Mouse (Mus musculus): ENCODE data around the gene Tent5c.
A peak's percentile ranks its signal among the peaks of the same experiment; 100 is the strongest.

Tent5c gene

GRCm38 (mm10) chr3:100487046-100487445, 2.1 kb downstream of the Tent5c start:
- DNase-seq (ENCODE audit: low spot score in 2 of 2) = no peak

- no peak for DNase-seq (ENCODE audit: low spot score in 2 of 2)
Observed at GRCm38 (mm10) chr3:100485390-100486132, 3.6 kb downstream of the Tent5c start.

GRCm38 (mm10) chr3:100482971-100483610, 6.0 kb downstream of the Tent5c start:
- DNase-seq (ENCODE audit: low spot score in 2 of 2) = no peak

- no peak for DNase-seq (ENCODE audit: low spot score in 2 of 2)
Observed at GRCm38 (mm10) chr3:100482324-100482911, 6.7 kb downstream of the Tent5c start.

GRCm38 (mm10) chr3:100480251-100481005, 8.7 kb downstream of the Tent5c start:
- DNase-seq (ENCODE audit: low spot score in 2 of 2) = no peak

GRCm38 (mm10) chr3:100474950-100475472, 14.1 kb downstream of the Tent5c start:
- no peak for DNase-seq (ENCODE audit: low spot score in 2 of 2)

- no peak for DNase-seq (ENCODE audit: low spot score in 2 of 2)
Observed at GRCm38 (mm10) chr3:100474536-100474935, 14.6 kb downstream of the Tent5c start.

- DNase-seq (ENCODE audit: low spot score in 2 of 2) = no peak
Observed at GRCm38 (mm10) chr3:100473146-100473545, 16.0 kb downstream of the Tent5c start.

GRCm38 (mm10) chr3:100470902-100471301, 18.2 kb downstream of the Tent5c start:
- DNase-seq (ENCODE audit: low spot score in 2 of 2) = no peak

- no peak for DNase-seq (ENCODE audit: low spot score in 2 of 2)
Observed at GRCm38 (mm10) chr3:100470101-100470500, 19.0 kb downstream of the Tent5c start.

- DNase-seq (ENCODE audit: low spot score in 2 of 2) = no peak
Observed at GRCm38 (mm10) chr3:100466551-100466950, 22.6 kb downstream of the Tent5c start.

- no peak for DNase-seq (ENCODE audit: low spot score in 2 of 2)
Observed at GRCm38 (mm10) chr3:100464596-100464995, 24.5 kb downstream of the Tent5c start.

GRCm38 (mm10) chr3:100463959-100464265, 25.2 kb downstream of the Tent5c start:
- no peak for DNase-seq (ENCODE audit: low spot score in 2 of 2)

GRCm38 (mm10) chr3:100463160-100463958, 25.8 kb downstream of the Tent5c start:
- no peak for DNase-seq (ENCODE audit: low spot score in 2 of 2)

GRCm38 (mm10) chr3:100462235-100463083, 26.7 kb downstream of the Tent5c start:
- no peak for DNase-seq (ENCODE audit: low spot score in 2 of 2)

GRCm38 (mm10) chr3:100460510-100460909, 28.6 kb downstream of the Tent5c start:
- no peak for DNase-seq (ENCODE audit: low spot score in 2 of 2)

GRCm38 (mm10) chr3:100443798-100444500, 45.2 kb downstream of the Tent5c start:
- DNase-seq (ENCODE audit: low spot score in 2 of 2) = no peak

GRCm38 (mm10) chr3:100442499-100442898, 46.6 kb downstream of the Tent5c start:
- DNase-seq (ENCODE audit: low spot score in 2 of 2) = no peak

GRCm38 (mm10) chr3:100440754-100441153, 48.4 kb downstream of the Tent5c start:
- DNase-seq (ENCODE audit: low spot score in 2 of 2) = no peak

GRCm38 (mm10) chr3:100440009-100440408, 49.1 kb downstream of the Tent5c start:
- DNase-seq (ENCODE audit: low spot score in 2 of 2) = peak; percentile 36 to 43
